Mouse (Mus musculus): ENCODE results near the gene Pde4d. TPM values are rescaled to one million over a fixed set of nuclear protein-coding genes. Genes with fewer than 3 reads are reported as not detected.

Gene Pde4d
- total and polyA plus RNA-seq, 2 experiments from 2014 or later: 19.0 to 103 TPM

GRCm38 (mm10) chr13:108536951-108537350, 87.2 kb downstream of the Pde4d start:
- 92% methylated on average over 6 of the region's 6 CpGs for WGBS
- Histone ChIP-seq H3K27me3 (ENCODE audit: insufficient read depth, low read length) (no peaks in the 10 kb centered on the region), H3K4me2 (ENCODE audit: low read depth, low read length, poor library complexity, severe bottlenecking) (no peak overlapping the region), H3K9ac (replicated peaks; ENCODE audit: low read length, poor library complexity, severe bottlenecking) (no peak overlapping the region), H3K4me1 (ENCODE audit: insufficient read depth, low read length) (no peaks in the 10 kb centered on the region), H3K27ac (ENCODE audit: low read depth, low read length) (no peak overlapping the region), H3K4me3 (ENCODE audit: low read depth, low read length) (no peak overlapping the region), H3K9me3 (ENCODE audit: low read length) (no peaks in the 10 kb centered on the region), H3K36me3 (ENCODE audit: insufficient read depth, low read length) (no peaks in the 10 kb centered on the region)
- no peak for DNase-seq (ENCODE audit: low spot score)
- TF ChIP-seq CTCF (IDR thresholded peaks at IDR 0.05): no peak
- ATAC-seq (ENCODE audit: low FRiP score): no peak

- no peaks in the 10 kb centered on the region for H3K4me1 ChIP-seq (ENCODE audit: insufficient read depth, low read length)
- ATAC-seq (ENCODE audit: low FRiP score) (no peak), DNase-seq (ENCODE audit: low spot score) (no peak)
- no peak overlapping the region for H3K9ac ChIP-seq (replicated peaks; ENCODE audit: low read length, poor library complexity, severe bottlenecking)
- no peak overlapping the region for H3K4me2 ChIP-seq (ENCODE audit: low read depth, low read length, poor library complexity, severe bottlenecking)
- H3K27ac ChIP-seq (ENCODE audit: low read depth, low read length): no peak overlapping the region
- H3K36me3 ChIP-seq (ENCODE audit: insufficient read depth, low read length): no peaks in the 10 kb centered on the region
- 74% methylated on average over 1 of the region's 1 CpGs for WGBS
- TF ChIP-seq CTCF (IDR thresholded peaks at IDR 0.05): no peak
- no peak overlapping the region for H3K4me3 ChIP-seq (ENCODE audit: low read depth, low read length)
- H3K9me3 ChIP-seq (ENCODE audit: low read length): no peaks in the 10 kb centered on the region
- no peaks in the 10 kb centered on the region for H3K27me3 ChIP-seq (ENCODE audit: insufficient read depth, low read length)
These were observed 89.1 kb downstream of the Pde4d start for GRCm38 (mm10) chr13:108538760-108539369.

GRCm38 (mm10) chr13:108541488-108541887, 91.7 kb downstream of the Pde4d start:
- TF ChIP-seq CTCF (IDR thresholded peaks at IDR 0.05): no peak
- no peaks in the 10 kb centered on the region for H3K27me3 ChIP-seq (ENCODE audit: insufficient read depth, low read length)
- no peak overlapping the region for H3K4me3 ChIP-seq (ENCODE audit: low read depth, low read length)
- no peaks in the 10 kb centered on the region for H3K36me3 ChIP-seq (ENCODE audit: insufficient read depth, low read length)
- no peaks in the 10 kb centered on the region for H3K4me1 ChIP-seq (ENCODE audit: insufficient read depth, low read length)
- no peak overlapping the region for H3K4me2 ChIP-seq (ENCODE audit: low read depth, low read length, poor library complexity, severe bottlenecking)
- no peak for DNase-seq (ENCODE audit: low spot score)
- ATAC-seq (ENCODE audit: low FRiP score): no peak
- WGBS: 90% methylated on average over 3 of the region's 3 CpGs
- no peak overlapping the region for H3K9ac ChIP-seq (replicated peaks; ENCODE audit: low read length, poor library complexity, severe bottlenecking)
- H3K27ac ChIP-seq (ENCODE audit: low read depth, low read length): no peak overlapping the region
- H3K9me3 ChIP-seq (ENCODE audit: low read length): no peaks in the 10 kb centered on the region

- Histone ChIP-seq H3K27ac (ENCODE audit: low read depth, low read length) (no peak overlapping the region), H3K4me1 (ENCODE audit: insufficient read depth, low read length) (no peaks in the 10 kb centered on the region), H3K4me2 (ENCODE audit: low read depth, low read length, poor library complexity, severe bottlenecking) (no peak overlapping the region), H3K9ac (replicated peaks; ENCODE audit: low read length, poor library complexity, severe bottlenecking) (no peak overlapping the region), H3K36me3 (ENCODE audit: insufficient read depth, low read length) (no peaks in the 10 kb centered on the region), H3K27me3 (ENCODE audit: insufficient read depth, low read length) (no peaks in the 10 kb centered on the region), H3K9me3 (ENCODE audit: low read length) (no peaks in the 10 kb centered on the region), H3K4me3 (ENCODE audit: low read depth, low read length) (no peak overlapping the region)
- 66% methylated on average over 5 of the region's 5 CpGs for WGBS
- no peak for ATAC-seq (ENCODE audit: low FRiP score)
- TF ChIP-seq CTCF (IDR thresholded peaks at IDR 0.05): no peak
- DNase-seq (ENCODE audit: low spot score): peak; percentile 52
These were observed 92.6 kb downstream of the Pde4d start for GRCm38 (mm10) chr13:108542342-108542761.

- Histone ChIP-seq H3K4me1 (ENCODE audit: insufficient read depth, low read length) (no peaks in the 10 kb centered on the region), H3K4me3 (ENCODE audit: low read depth, low read length) (no peak overlapping the region), H3K9me3 (ENCODE audit: low read length) (no peaks in the 10 kb centered on the region), H3K9ac (replicated peaks; ENCODE audit: low read length, poor library complexity, severe bottlenecking) (no peak overlapping the region), H3K36me3 (ENCODE audit: insufficient read depth, low read length) (no peaks in the 10 kb centered on the region), H3K27ac (ENCODE audit: low read depth, low read length) (no peak overlapping the region), H3K27me3 (ENCODE audit: insufficient read depth, low read length) (no peaks in the 10 kb centered on the region), H3K4me2 (ENCODE audit: low read depth, low read length, poor library complexity, severe bottlenecking) (no peak overlapping the region)
- TF ChIP-seq CTCF (IDR thresholded peaks at IDR 0.05): no peak
- ATAC-seq (ENCODE audit: low FRiP score) (no peak), DNase-seq (ENCODE audit: low spot score) (no peak)
- WGBS: 80% methylated on average over 5 of the region's 5 CpGs
These were observed 102.5 kb downstream of the Pde4d start for GRCm38 (mm10) chr13:108552288-108552687.

GRCm38 (mm10) chr13:108552995-108553394, 103.2 kb downstream of the Pde4d start:
- no peak overlapping the region for H3K9ac ChIP-seq (replicated peaks; ENCODE audit: low read length, poor library complexity, severe bottlenecking)
- H3K9me3 ChIP-seq (ENCODE audit: low read length): no peaks in the 10 kb centered on the region
- 73% methylated on average over 5 of the region's 5 CpGs for WGBS
- no peaks in the 10 kb centered on the region for H3K27me3 ChIP-seq (ENCODE audit: insufficient read depth, low read length)
- no peak for TF ChIP-seq CTCF (IDR thresholded peaks at IDR 0.05)
- no peak overlapping the region for H3K4me3 ChIP-seq (ENCODE audit: low read depth, low read length)
- H3K36me3 ChIP-seq (ENCODE audit: insufficient read depth, low read length): no peaks in the 10 kb centered on the region
- no peak overlapping the region for H3K4me2 ChIP-seq (ENCODE audit: low read depth, low read length, poor library complexity, severe bottlenecking)
- H3K27ac ChIP-seq (ENCODE audit: low read depth, low read length): no peak overlapping the region
- no peak for DNase-seq (ENCODE audit: low spot score)
- H3K4me1 ChIP-seq (ENCODE audit: insufficient read depth, low read length): no peaks in the 10 kb centered on the region
- no peak for ATAC-seq (ENCODE audit: low FRiP score)
